Mouse (Mus musculus): Measurements from ENCODE around the gene Prm2. TPM values are rescaled to one million over a fixed set of nuclear protein-coding genes. Genes with fewer than 3 reads are reported as not detected.
A peak's percentile ranks its signal among the peaks of the same experiment; 100 is the strongest.

The Prm2 gene
- polyA plus RNA-seq, 1 experiment from 2014 or later, result not detected

DNA sequence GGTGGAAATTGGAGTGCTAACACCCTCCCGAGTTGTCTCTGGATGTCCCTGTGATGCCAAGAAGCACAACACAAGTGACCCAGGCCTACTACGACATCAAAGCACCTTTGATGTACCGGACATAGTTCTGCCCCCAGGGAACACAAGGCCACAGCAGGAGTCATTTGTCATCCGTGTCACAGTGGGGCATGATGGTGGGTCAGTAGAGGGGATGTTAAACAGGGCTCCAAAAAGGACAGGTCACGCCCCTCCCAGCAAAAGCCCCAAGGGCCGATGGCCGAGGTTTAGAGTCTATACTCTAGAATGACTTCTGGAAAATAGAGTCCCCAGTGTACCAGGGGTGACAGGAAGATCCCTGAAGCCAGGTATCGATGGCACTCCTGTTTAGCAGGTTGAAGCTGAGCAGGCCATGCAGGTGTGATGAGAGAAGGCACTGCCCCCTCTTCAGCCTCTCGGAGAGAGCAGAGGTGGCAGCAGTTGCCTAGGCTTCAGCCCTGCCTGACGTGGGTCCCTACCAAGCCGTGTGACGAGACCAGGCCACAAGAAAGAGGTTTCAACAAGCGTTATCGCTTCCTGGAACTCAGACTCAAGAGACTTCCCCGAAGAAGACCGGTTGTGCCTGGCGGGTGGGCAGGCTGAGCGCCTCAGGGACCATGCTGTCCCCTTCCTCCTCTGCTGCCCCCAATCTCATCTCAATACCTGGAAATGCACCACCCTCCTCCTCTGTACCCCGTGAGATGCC lies 24.0 kb downstream of the Prm2 start:
- no peaks in the 10 kb centered on the region for H3K9me3 ChIP-seq
- no peak overlapping the region for H3K27ac ChIP-seq
- H3K36me3 ChIP-seq, result no peaks in the 10 kb centered on the region
- no peak overlapping the region for H3K9ac ChIP-seq
- no peak overlapping the region for H3K4me2 ChIP-seq
- H3K4me1 ChIP-seq, result peaks cover 19% of the 10 kb centered on the region
- H3K4me3 ChIP-seq, result no peak overlapping the region
- no peak for ATAC-seq (ENCODE audit: insufficient number of reproducible peaks, insufficient read depth, low FRiP score, low TSS enrichment, low read depth)
- 62% methylated on average over 19 of the region's 19 CpGs for WGBS
- H3K27me3 ChIP-seq, result no peaks in the 10 kb centered on the region

DNA sequence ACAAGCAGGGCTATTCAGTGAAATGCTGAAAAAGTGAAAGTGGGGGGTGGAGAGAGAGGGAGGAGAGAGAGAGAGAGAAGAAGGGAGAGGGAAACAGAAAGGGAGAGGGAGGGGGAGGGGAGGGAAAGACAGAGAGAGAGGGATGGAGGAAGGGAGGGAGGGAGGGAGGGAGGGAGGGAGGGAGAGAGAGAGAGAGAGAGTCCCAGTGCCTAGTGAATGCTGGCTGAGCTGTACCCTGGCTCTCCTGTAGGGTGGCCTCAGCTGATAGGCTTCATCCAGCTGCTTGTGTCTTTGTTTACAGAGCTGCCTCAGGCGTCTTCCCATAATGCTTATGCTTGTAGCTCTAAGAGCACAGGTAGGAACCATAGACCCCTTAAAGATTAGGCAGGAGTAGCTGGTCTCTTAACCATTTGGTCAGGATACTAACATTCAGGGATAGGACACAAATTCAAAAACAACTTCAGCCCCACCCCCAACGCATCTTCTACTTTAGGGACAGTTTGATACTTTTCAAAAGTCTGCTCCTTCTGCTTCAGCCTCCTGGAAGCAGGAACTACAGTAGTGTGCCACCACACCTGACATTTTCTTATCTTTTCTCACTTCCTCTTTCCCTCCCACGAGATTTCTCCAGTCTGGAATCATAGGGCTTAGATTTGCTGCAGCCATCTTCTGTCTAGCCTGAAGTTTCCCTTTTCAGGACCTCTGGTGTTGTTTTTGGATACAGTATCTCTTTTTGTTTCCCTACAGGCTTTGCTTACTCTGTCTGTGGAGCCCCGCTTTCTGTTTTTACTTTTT lies 25.2 kb downstream of the Prm2 start:
- Histone ChIP-seq H3K27ac (0 out of 2 replicates have a peak overlapping the region, but pooled peaks have one; percentile 39), H3K36me3 (no peaks in the 10 kb centered on the region), H3K4me2 (no peak overlapping the region), H3K4me1 (peaks cover 19% of the 10 kb centered on the region), H3K4me3 (no peak overlapping the region), H3K27me3 (no peaks in the 10 kb centered on the region), H3K9ac (no peak overlapping the region), H3K9me3 (no peaks in the 10 kb centered on the region)
- 38% methylated on average over 4 of the region's 4 CpGs for WGBS
- ATAC-seq (ENCODE audit: insufficient number of reproducible peaks, insufficient read depth, low FRiP score, low TSS enrichment, low read depth), result no peak

DNA sequence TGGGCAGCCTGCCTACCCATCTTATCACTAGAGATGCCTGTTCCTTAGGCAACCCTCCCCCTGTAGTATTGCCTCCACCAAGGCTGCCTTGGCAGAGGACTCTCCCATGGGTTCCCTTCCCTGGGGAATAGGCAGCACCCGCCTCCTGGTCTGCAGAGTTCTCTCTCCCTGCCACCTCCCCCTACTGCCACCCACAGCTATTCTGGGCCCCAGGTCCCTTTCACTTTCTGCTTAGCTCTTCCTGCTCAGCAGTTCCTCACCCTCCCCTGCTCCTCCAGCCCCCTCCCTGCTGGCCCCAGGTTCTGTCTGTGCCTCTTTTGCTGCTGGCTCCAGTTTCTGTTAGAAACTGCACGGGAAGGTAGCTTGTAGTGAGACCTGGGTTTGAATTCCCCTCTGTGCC lies 26.3 kb downstream of the Prm2 start:
- ATAC-seq (ENCODE audit: insufficient number of reproducible peaks, insufficient read depth, low FRiP score, low TSS enrichment, low read depth), result no peak

DNA sequence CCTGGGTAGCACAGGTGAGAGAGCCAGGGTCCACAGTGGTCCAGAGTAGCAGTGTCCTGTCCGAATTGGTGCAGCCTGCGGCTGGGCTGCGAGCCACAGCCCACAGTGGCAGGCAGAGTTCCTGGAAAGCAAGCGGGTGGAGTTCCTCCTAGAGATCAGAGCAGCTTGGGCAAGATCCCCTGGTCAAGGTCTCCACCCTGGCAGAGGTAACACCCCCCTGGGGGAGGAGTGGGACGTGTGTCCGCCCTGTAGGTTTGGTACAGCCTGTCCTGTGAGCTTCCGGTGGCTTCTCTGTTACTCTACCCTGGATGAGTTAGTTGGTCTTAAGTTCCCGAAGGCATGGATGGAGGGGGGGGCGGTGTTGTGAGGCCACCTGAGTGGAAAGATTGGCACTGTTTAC lies 27.1 kb downstream of the Prm2 start:
- Histone ChIP-seq H3K4me2 (no peak overlapping the region), H3K27me3 (no peaks in the 10 kb centered on the region), H3K9me3 (no peaks in the 10 kb centered on the region), H3K4me1 (peaks cover 19% of the 10 kb centered on the region), H3K4me3 (no peak overlapping the region), H3K36me3 (no peaks in the 10 kb centered on the region), H3K27ac (no peak overlapping the region), H3K9ac (no peak overlapping the region)
- 44% methylated on average over 9 of the region's 9 CpGs for WGBS
- ATAC-seq (ENCODE audit: insufficient number of reproducible peaks, insufficient read depth, low FRiP score, low TSS enrichment, low read depth), result no peak

More for the DNA sequence above, 26.3 kb downstream of the Prm2 start:
- H3K9ac ChIP-seq, result no peak overlapping the region
- H3K4me3 ChIP-seq, result no peak overlapping the region
- H3K27me3 ChIP-seq, result no peaks in the 10 kb centered on the region
- no peaks in the 10 kb centered on the region for H3K36me3 ChIP-seq
- H3K4me1 ChIP-seq, result peaks cover 19% of the 10 kb centered on the region
- H3K4me2 ChIP-seq, result no peak overlapping the region
- no peak overlapping the region for H3K27ac ChIP-seq
- no peaks in the 10 kb centered on the region for H3K9me3 ChIP-seq
- WGBS, result 30% methylated on average over 2 of the region's 2 CpGs

DNA sequence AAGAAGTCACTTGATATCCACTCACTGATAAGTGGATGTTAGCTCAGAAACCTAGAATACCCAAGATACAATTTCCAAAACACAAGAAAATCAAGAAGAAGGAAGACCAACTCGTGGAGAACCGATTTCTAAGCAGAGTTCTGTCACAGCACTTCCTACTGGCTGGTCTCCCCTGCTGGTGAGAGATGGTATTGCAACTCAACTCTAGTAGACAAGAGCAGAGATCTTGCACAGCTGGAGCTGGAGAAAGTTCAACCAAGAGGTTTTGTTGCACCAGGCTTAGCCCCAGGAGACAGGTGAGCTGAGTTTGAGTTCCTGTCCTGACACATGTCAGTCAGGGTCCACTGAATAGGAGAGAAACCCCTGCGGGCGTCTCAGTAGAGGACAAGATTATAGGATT lies 28.8 kb downstream of the Prm2 start:
- H3K9ac ChIP-seq, result no peak overlapping the region
- no peak overlapping the region for H3K27ac ChIP-seq
- no peak overlapping the region for H3K4me3 ChIP-seq
- no peak overlapping the region for H3K4me2 ChIP-seq
- H3K36me3 ChIP-seq, result no peaks in the 10 kb centered on the region
- 35% methylated on average over 4 of the region's 4 CpGs for WGBS
- peaks cover 19% of the 10 kb centered on the region for H3K4me1 ChIP-seq
- no peak for ATAC-seq (ENCODE audit: insufficient number of reproducible peaks, insufficient read depth, low FRiP score, low TSS enrichment, low read depth)
- no peaks in the 10 kb centered on the region for H3K9me3 ChIP-seq
- no peaks in the 10 kb centered on the region for H3K27me3 ChIP-seq

DNA sequence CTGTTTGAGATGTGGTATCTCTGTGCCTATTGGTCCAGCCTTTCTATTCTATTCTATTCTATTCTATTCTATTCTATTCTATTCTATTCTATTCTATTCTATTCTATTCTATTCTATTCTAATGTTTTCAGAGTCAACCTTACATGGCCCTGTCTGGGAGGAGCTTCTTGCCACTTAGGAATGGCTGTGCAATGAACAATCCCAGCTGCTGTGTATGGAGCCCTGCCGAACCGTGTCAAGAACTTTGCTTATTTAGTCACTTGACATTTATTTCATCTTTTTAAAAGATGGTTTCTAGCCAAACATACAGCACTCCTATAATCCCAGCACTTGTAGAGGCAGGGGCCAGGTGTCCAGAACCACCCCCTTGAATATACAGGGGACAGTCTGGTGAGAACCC lies 31.6 kb downstream of the Prm2 start:
- Histone ChIP-seq H3K4me1 (peaks cover 4% of the 10 kb centered on the region; the same call in 1 of the 2 replicates), H3K4me2 (no peak overlapping the region), H3K4me3 (no peak overlapping the region), H3K9me3 (no peaks in the 10 kb centered on the region), H3K27ac (no peak overlapping the region), H3K9ac (no peak overlapping the region), H3K36me3 (no peaks in the 10 kb centered on the region), H3K27me3 (no peaks in the 10 kb centered on the region)
- ATAC-seq (ENCODE audit: insufficient number of reproducible peaks, insufficient read depth, low FRiP score, low TSS enrichment, low read depth), result no peak
- WGBS, result 65% methylated on average over 2 of the region's 2 CpGs

DNA sequence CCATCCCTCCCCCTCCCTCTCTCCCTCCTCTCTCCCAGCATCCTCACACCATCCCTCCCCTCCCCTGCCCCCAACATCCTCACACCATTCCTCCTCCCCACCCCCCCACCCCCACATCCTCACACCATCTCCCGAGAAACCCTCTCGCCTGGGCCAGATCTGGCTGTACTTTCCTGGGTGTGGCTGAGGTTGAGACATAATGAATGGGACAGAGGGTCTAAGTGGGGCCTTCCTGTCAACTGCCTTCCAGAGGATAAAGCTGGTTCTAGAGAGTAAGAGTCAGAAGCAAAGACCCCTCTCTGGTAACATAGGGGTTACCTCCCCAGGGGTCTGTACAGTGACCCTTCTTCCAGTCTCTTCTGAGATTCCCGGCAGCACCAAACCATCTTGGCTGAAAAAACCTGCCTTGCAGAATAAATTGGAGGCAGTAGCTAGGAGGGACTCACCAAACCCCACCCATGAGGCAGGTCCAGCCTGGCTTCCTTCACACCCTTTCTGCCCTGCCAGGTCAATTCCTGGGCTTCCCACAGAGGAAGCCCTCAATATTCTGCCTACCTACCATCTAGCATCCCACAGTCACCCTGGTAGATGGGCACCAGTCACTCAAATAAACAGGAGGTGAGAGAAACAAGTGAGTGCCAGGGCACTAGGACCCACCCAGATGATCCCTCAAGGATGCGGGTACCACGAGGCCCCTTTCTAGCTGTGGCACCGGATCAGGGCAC lies 32.2 kb downstream of the Prm2 start:
- Histone ChIP-seq H3K27ac (no peak overlapping the region), H3K4me2 (no peak overlapping the region), H3K4me1 (peaks cover 2% of the 10 kb centered on the region; the same call in 1 of the 2 replicates), H3K9me3 (no peaks in the 10 kb centered on the region), H3K27me3 (no peaks in the 10 kb centered on the region), H3K4me3 (no peak overlapping the region), H3K9ac (no peak overlapping the region), H3K36me3 (no peaks in the 10 kb centered on the region)
- no peak for ATAC-seq (ENCODE audit: insufficient number of reproducible peaks, insufficient read depth, low FRiP score, low TSS enrichment, low read depth)
- 60% methylated on average over 6 of the region's 6 CpGs for WGBS

DNA sequence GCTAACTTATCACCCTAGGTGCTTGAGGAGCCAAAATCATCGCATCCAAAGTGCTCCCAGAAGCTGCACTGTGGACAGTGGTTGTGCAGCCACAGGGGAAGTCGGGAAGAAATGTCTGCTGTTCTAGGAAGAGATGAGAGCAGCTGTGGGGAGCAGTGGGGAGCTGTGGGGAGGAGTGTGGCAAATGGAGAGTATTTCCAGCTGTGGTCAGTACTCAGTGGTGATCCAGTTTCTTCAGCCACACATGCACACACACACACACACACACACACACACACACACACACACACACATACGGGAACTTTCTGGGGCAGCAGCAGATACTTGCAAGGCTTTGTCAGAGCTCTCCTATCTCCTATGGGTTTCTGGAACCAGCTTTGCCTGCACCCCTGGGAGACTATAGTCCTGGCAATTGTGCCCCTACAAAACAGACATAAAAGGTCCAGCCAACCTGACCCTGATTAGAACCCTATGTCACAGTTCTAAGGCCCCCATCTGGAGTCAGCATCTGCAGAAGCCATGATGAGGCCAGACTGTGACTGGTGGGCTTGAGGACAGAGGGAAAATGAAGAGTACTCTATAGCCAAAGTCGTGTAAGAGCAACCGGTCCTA lies 33.3 kb downstream of the Prm2 start:
- no peak overlapping the region for H3K4me3 ChIP-seq
- H3K9ac ChIP-seq, result no peak overlapping the region
- H3K36me3 ChIP-seq, result no peaks in the 10 kb centered on the region
- H3K4me2 ChIP-seq, result no peak overlapping the region
- H3K9me3 ChIP-seq, result no peaks in the 10 kb centered on the region
- H3K27ac ChIP-seq, result no peak overlapping the region
- 75% methylated on average over 5 of the region's 5 CpGs for WGBS
- no peak for ATAC-seq (ENCODE audit: insufficient number of reproducible peaks, insufficient read depth, low FRiP score, low TSS enrichment, low read depth)
- no peaks in the 10 kb centered on the region for H3K4me1 ChIP-seq
- H3K27me3 ChIP-seq, result no peaks in the 10 kb centered on the region

DNA sequence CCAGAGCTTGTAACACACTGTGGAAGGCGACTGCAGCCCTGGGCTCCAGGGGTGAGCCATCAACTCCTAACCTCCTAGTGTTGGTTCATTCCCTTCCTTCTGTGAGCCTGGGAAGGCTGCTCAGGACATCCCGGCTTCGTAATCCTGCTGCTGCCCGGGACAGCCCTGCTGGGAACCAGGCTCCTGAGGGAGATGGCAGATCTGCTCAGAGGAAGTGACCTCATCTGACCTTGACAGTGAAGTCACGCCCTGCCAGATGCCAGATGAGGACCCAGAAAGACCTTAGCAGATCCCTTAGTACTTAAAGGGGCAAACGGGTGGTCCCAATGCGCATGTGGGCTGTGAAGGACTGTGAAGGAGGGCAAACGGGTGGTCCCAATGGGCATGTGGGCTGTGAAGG lies 34.8 kb downstream of the Prm2 start:
- no peaks in the 10 kb centered on the region for H3K9me3 ChIP-seq
- no peaks in the 10 kb centered on the region for H3K27me3 ChIP-seq
- no peak overlapping the region for H3K9ac ChIP-seq
- WGBS, result 56% methylated on average over 8 of the region's 8 CpGs
- H3K4me2 ChIP-seq, result no peak overlapping the region
- no peaks in the 10 kb centered on the region for H3K4me1 ChIP-seq
- H3K36me3 ChIP-seq, result no peaks in the 10 kb centered on the region
- ATAC-seq (ENCODE audit: insufficient number of reproducible peaks, insufficient read depth, low FRiP score, low TSS enrichment, low read depth), result no peak
- H3K4me3 ChIP-seq, result no peak overlapping the region
- no peak overlapping the region for H3K27ac ChIP-seq

DNA sequence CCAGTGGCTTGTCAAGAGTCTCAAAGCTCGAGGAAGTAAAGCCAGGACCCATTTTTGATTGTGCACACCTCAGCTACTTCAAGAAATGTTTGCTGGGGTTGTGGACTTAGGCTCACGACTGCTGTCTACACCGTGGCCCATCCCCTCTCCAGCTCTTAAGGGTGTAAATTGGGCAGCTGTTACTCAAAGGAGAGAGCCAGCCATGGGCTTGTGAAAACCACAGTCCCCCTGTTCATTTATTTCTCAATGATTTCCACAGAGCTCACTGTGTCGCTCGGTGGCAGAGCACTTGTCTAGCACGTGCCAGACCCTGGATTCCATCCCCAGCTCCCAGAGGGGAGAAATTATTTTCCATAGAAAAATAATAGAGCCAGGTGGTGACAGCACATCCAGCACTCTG lies 39.8 kb downstream of the Prm2 start:
- H3K4me3 ChIP-seq, result no peak overlapping the region
- 63% methylated on average over 6 of the region's 6 CpGs for WGBS

DNA sequence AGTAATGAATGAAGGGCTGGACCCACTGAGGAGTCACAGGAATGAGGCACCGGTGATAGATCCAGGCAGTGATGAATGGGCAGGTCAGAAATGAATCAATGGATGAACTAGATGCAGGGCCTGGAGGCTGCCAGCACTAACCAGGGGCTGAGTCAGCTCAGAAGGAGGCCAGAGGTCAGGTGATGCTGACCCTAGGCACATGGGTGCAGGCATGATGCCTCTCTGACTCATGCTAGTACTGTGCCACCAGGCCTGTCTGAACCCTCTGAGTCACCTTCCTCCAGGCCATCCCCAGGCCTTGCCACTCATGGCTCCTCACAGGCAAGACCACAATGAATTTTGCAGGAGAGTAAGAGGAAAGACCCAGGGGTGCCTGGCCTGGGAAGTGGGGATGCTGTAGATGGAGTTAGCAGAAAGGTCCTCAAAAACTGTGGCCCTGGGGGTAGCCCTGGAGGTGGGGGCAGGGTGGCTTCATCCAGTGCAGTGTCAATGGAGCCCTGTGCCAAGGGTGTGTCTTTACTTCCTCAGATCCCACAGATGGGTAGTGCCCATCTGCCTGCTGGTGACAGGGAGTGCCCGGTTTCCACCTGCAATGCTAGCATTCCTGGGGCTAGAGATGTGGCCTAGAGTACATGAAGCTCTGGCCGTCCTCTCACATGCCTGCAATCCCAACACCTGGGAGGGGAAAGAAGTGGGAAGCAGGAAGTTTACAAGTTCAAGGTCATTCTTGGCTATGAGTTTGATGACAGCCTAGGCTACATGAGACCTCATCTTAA lies 41.2 kb downstream of the Prm2 start:
- ATAC-seq (ENCODE audit: insufficient number of reproducible peaks, insufficient read depth, low FRiP score, low TSS enrichment, low read depth), result no peak
- no peak overlapping the region for H3K27ac ChIP-seq
- no peak overlapping the region for H3K4me2 ChIP-seq
- H3K9ac ChIP-seq, result no peak overlapping the region
- no peak overlapping the region for H3K4me3 ChIP-seq
- H3K36me3 ChIP-seq, result no peaks in the 10 kb centered on the region
- H3K9me3 ChIP-seq, result no peaks in the 10 kb centered on the region
- no peaks in the 10 kb centered on the region for H3K27me3 ChIP-seq
- 86% methylated on average over 3 of the region's 3 CpGs for WGBS
- H3K4me1 ChIP-seq, result peaks cover 4% of the 10 kb centered on the region

More for the DNA sequence above, 39.8 kb downstream of the Prm2 start:
- ATAC-seq (ENCODE audit: insufficient number of reproducible peaks, insufficient read depth, low FRiP score, low TSS enrichment, low read depth), result no peak
- Histone ChIP-seq H3K9ac (no peak overlapping the region), H3K36me3 (no peaks in the 10 kb centered on the region), H3K4me2 (no peak overlapping the region), H3K27ac (no peak overlapping the region), H3K27me3 (no peaks in the 10 kb centered on the region), H3K4me1 (no peaks in the 10 kb centered on the region), H3K9me3 (no peaks in the 10 kb centered on the region)
